Mouse (Mus musculus): Measurements from ENCODE around the gene Mrpl19. TPM values are rescaled to one million over a fixed set of nuclear protein-coding genes. Genes with fewer than 3 reads are reported as not detected.
A peak's percentile ranks its signal among the peaks of the same experiment; 100 is the strongest.

Gene Mrpl19
- polyA plus RNA-seq, 1 experiment from 2014 or later, result 44.3 TPM

GRCm38 (mm10) chr6:81946906-81947305 lies 18.9 kb downstream of the Mrpl19 start:
- 92% methylated on average over 6 of the region's 6 CpGs for WGBS
- Histone ChIP-seq H3K27ac (ENCODE audit: low read length) (no peak overlapping the region), H3K36me3 (ENCODE audit: control insufficient read depth, insufficient read depth, low read length) (peaks cover 42% of the 10 kb centered on the region), H3K4me2 (ENCODE audit: low read depth, low read length) (no peak overlapping the region), H3K4me1 (replicated peaks; ENCODE audit: control insufficient read depth, insufficient read depth, low read length) (no peaks in the 10 kb centered on the region), H3K4me3 (ENCODE audit: low read length) (no peak overlapping the region), H3K9ac (ENCODE audit: low read length) (no peak overlapping the region), H3K9me3 (ENCODE audit: control insufficient read depth, low read length) (no peaks in the 10 kb centered on the region), H3K27me3 (ENCODE audit: control insufficient read depth, insufficient read depth, low read depth, low read length) (no peaks in the 10 kb centered on the region)
- no peak for ATAC-seq (ENCODE audit: low read depth)

GRCm38 (mm10) chr6:81944432-81944831 lies 21.3 kb downstream of the Mrpl19 start:
- Histone ChIP-seq H3K27me3 (ENCODE audit: control insufficient read depth, insufficient read depth, low read depth, low read length) (no peaks in the 10 kb centered on the region), H3K9me3 (ENCODE audit: control insufficient read depth, low read length) (no peaks in the 10 kb centered on the region), H3K4me2 (ENCODE audit: low read depth, low read length) (no peak overlapping the region), H3K4me1 (replicated peaks; ENCODE audit: control insufficient read depth, insufficient read depth, low read length) (no peaks in the 10 kb centered on the region), H3K27ac (ENCODE audit: low read length) (no peak overlapping the region), H3K9ac (ENCODE audit: low read length) (no peak overlapping the region), H3K36me3 (ENCODE audit: control insufficient read depth, insufficient read depth, low read length) (peaks cover 39% of the 10 kb centered on the region), H3K4me3 (ENCODE audit: low read length) (no peak overlapping the region)
- ATAC-seq (ENCODE audit: low read depth), result no peak
- 91% methylated on average over 3 of the region's 3 CpGs for WGBS

- no peaks in the 10 kb centered on the region for H3K9me3 ChIP-seq (ENCODE audit: control insufficient read depth, low read length)
- no peaks in the 10 kb centered on the region for H3K27me3 ChIP-seq (ENCODE audit: control insufficient read depth, insufficient read depth, low read depth, low read length)
- H3K4me2 ChIP-seq (ENCODE audit: low read depth, low read length), result no peak overlapping the region
- 85% methylated on average over 2 of the region's 2 CpGs for WGBS
- H3K36me3 ChIP-seq (ENCODE audit: control insufficient read depth, insufficient read depth, low read length), result peaks cover 32% of the 10 kb centered on the region
- H3K4me1 ChIP-seq (replicated peaks; ENCODE audit: control insufficient read depth, insufficient read depth, low read length), result no peaks in the 10 kb centered on the region
- ATAC-seq (ENCODE audit: low read depth), result no peak
- no peak overlapping the region for H3K4me3 ChIP-seq (ENCODE audit: low read length)
- H3K27ac ChIP-seq (ENCODE audit: low read length), result no peak overlapping the region
- H3K9ac ChIP-seq (ENCODE audit: low read length), result no peak overlapping the region
These were observed 22.5 kb downstream of the Mrpl19 start for GRCm38 (mm10) chr6:81943281-81943680.

GRCm38 (mm10) chr6:81941718-81942117 lies 24.0 kb downstream of the Mrpl19 start:
- Histone ChIP-seq H3K9ac (ENCODE audit: low read length) (no peak overlapping the region), H3K27me3 (ENCODE audit: control insufficient read depth, insufficient read depth, low read depth, low read length) (no peaks in the 10 kb centered on the region), H3K36me3 (ENCODE audit: control insufficient read depth, insufficient read depth, low read length) (peaks cover 32% of the 10 kb centered on the region), H3K4me1 (replicated peaks; ENCODE audit: control insufficient read depth, insufficient read depth, low read length) (no peaks in the 10 kb centered on the region), H3K4me2 (ENCODE audit: low read depth, low read length) (no peak overlapping the region), H3K4me3 (ENCODE audit: low read length) (no peak overlapping the region), H3K9me3 (ENCODE audit: control insufficient read depth, low read length) (no peaks in the 10 kb centered on the region), H3K27ac (ENCODE audit: low read length) (no peak overlapping the region)
- WGBS, result 80% methylated on average over 5 of the region's 5 CpGs
- no peak for ATAC-seq (ENCODE audit: low read depth)

- Histone ChIP-seq H3K9me3 (ENCODE audit: control insufficient read depth, low read length) (no peaks in the 10 kb centered on the region), H3K4me3 (ENCODE audit: low read length) (no peak overlapping the region), H3K4me1 (replicated peaks; ENCODE audit: control insufficient read depth, insufficient read depth, low read length) (no peaks in the 10 kb centered on the region), H3K36me3 (ENCODE audit: control insufficient read depth, insufficient read depth, low read length) (peaks cover 52% of the 10 kb centered on the region), H3K9ac (ENCODE audit: low read length) (no peak overlapping the region), H3K27me3 (ENCODE audit: control insufficient read depth, insufficient read depth, low read depth, low read length) (no peaks in the 10 kb centered on the region), H3K4me2 (ENCODE audit: low read depth, low read length) (no peak overlapping the region), H3K27ac (ENCODE audit: low read length) (no peak overlapping the region)
- 86% methylated on average over 3 of the region's 3 CpGs for WGBS
- ATAC-seq (ENCODE audit: low read depth), result no peak
These were observed 32.5 kb downstream of the Mrpl19 start for GRCm38 (mm10) chr6:81933281-81933680.

- Histone ChIP-seq H3K36me3 (ENCODE audit: control insufficient read depth, insufficient read depth, low read length) (peaks cover 40% of the 10 kb centered on the region), H3K9me3 (ENCODE audit: control insufficient read depth, low read length) (no peaks in the 10 kb centered on the region), H3K9ac (ENCODE audit: low read length) (no peak overlapping the region), H3K4me3 (ENCODE audit: low read length) (no peak overlapping the region), H3K27me3 (ENCODE audit: control insufficient read depth, insufficient read depth, low read depth, low read length) (no peaks in the 10 kb centered on the region), H3K27ac (ENCODE audit: low read length) (no peak overlapping the region), H3K4me2 (ENCODE audit: low read depth, low read length) (no peak overlapping the region), H3K4me1 (replicated peaks; ENCODE audit: control insufficient read depth, insufficient read depth, low read length) (peaks cover 3% of the 10 kb centered on the region)
- no peak for ATAC-seq (ENCODE audit: low read depth)
- WGBS, result 90% methylated on average over 4 of the region's 4 CpGs
These were observed 36.4 kb downstream of the Mrpl19 start for GRCm38 (mm10) chr6:81929402-81929801.

GRCm38 (mm10) chr6:81924304-81924703 lies 41.5 kb downstream of the Mrpl19 start:
- Histone ChIP-seq H3K27ac (ENCODE audit: low read length) (no peak overlapping the region), H3K9me3 (ENCODE audit: control insufficient read depth, low read length) (no peaks in the 10 kb centered on the region), H3K4me3 (ENCODE audit: low read length) (peak overlapping the region; percentile 82), H3K4me1 (replicated peaks; ENCODE audit: control insufficient read depth, insufficient read depth, low read length) (peaks cover 5% of the 10 kb centered on the region), H3K4me2 (ENCODE audit: low read depth, low read length) (peak overlapping the region; percentile 76), H3K36me3 (ENCODE audit: control insufficient read depth, insufficient read depth, low read length) (peaks cover 8% of the 10 kb centered on the region; the same call in 1 of the 2 replicates), H3K9ac (ENCODE audit: low read length) (peak overlapping the region; percentile 94), H3K27me3 (ENCODE audit: control insufficient read depth, insufficient read depth, low read depth, low read length) (no peaks in the 10 kb centered on the region)
- 3% methylated on average over 5 of the region's 5 CpGs for WGBS
- no peak for ATAC-seq (ENCODE audit: low read depth)

- H3K27me3 ChIP-seq (ENCODE audit: control insufficient read depth, insufficient read depth, low read depth, low read length), result no peaks in the 10 kb centered on the region
- H3K4me2 ChIP-seq (ENCODE audit: low read depth, low read length), result peak within 1 kb of the TSS; percentile 76
- ATAC-seq (ENCODE audit: low read depth), result peak; percentile 96
- H3K4me3 ChIP-seq (ENCODE audit: low read length), result peak within 1 kb of the TSS; percentile 82
- under 1% methylated on average over 56 of the region's 56 CpGs for WGBS
- no peaks in the 10 kb centered on the region for H3K9me3 ChIP-seq (ENCODE audit: control insufficient read depth, low read length)
- H3K27ac ChIP-seq (ENCODE audit: low read length), result peak within 1 kb of the TSS; percentile 76
- H3K4me1 ChIP-seq (replicated peaks; ENCODE audit: control insufficient read depth, insufficient read depth, low read length), result peaks cover 5% of the 10 kb centered on the region
- peak within 1 kb of the TSS; percentile 94 for H3K9ac ChIP-seq (ENCODE audit: low read length)
- H3K36me3 ChIP-seq (ENCODE audit: control insufficient read depth, insufficient read depth, low read length), result peaks cover 8% of the 10 kb centered on the region; the same call in 1 of the 2 replicates
These were observed 42.1 kb downstream of the Mrpl19 start, which contains the start of gene Gcfc2 for GRCm38 (mm10) chr6:81923523-81924142. Gene Gcfc2 (plus strand): TSS chr6:81923669.

- 44% methylated on average over 3 of the region's 3 CpGs for WGBS
- Histone ChIP-seq H3K27me3 (ENCODE audit: control insufficient read depth, insufficient read depth, low read depth, low read length) (no peaks in the 10 kb centered on the region), H3K9ac (ENCODE audit: low read length) (no peak overlapping the region), H3K36me3 (ENCODE audit: control insufficient read depth, insufficient read depth, low read length) (no peaks in the 10 kb centered on the region), H3K9me3 (ENCODE audit: control insufficient read depth, low read length) (no peaks in the 10 kb centered on the region), H3K27ac (ENCODE audit: low read length) (no peak overlapping the region), H3K4me2 (ENCODE audit: low read depth, low read length) (no peak overlapping the region), H3K4me3 (ENCODE audit: low read length) (no peak overlapping the region), H3K4me1 (replicated peaks; ENCODE audit: control insufficient read depth, insufficient read depth, low read length) (no peaks in the 10 kb centered on the region)
- ATAC-seq (ENCODE audit: low read depth), result no peak
These were observed 53.6 kb downstream of the Mrpl19 start for GRCm38 (mm10) chr6:81912177-81912576.

Data from lung, embryonic 16.5 days (tissue).